Mouse (Mus musculus) gastrocnemius, postnatal 25 days (tissue): Measurements from ENCODE around the gene Xylb. TPM values are rescaled to one million over a fixed set of nuclear protein-coding genes. Genes with fewer than 3 reads are reported as not detected.
"Not testable (repeated sequence)": the region's sequence is repeated elsewhere in the genome, so short reads cannot be mapped to it uniquely, and the experiment has no call there.

ENCODE experiments used
- DNase-seq: peaks from one replicate; pipeline ENCODE4 v3.0.0; 2022
- total RNA-seq, 2 experiments: library from RNA; stranded (reverse); gene quantifications; 1 replicate in 1 of 2; 2 replicates in 1 of 2; pipeline ENCODE4 v1.2.3; 2021

Xylb gene
- total RNA-seq, 2 experiments from 2014 or later = 0.08 to 0.48 TPM

- DNase-seq = peak; percentile 98
Observed at GRCm38 (mm10) chr9:119340909-119341816, 16.0 kb upstream of the Xylb start, which contains the start of gene Myd88. TSS of gene Myd88 (minus strand) at chr9:119341411.

- no peak for DNase-seq
Observed at GRCm38 (mm10) chr9:119342728-119343127, 14.5 kb upstream of the Xylb start.

- no peak for DNase-seq
Observed at GRCm38 (mm10) chr9:119346376-119346775, 10.8 kb upstream of the Xylb start.

GRCm38 (mm10) chr9:119350531-119350930, 6.7 kb upstream of the Xylb start:
- no peak for DNase-seq

GRCm38 (mm10) chr9:119350947-119351705, 6.1 kb upstream of the Xylb start:
- no peak for DNase-seq

- peak; percentile 60 for DNase-seq
Observed at GRCm38 (mm10) chr9:119352060-119352459, 5.1 kb upstream of the Xylb start.

- no peak for DNase-seq
Observed at GRCm38 (mm10) chr9:119353926-119354325, 3.3 kb upstream of the Xylb start.

GRCm38 (mm10) chr9:119355943-119356342, 1.2 kb upstream of the Xylb start:
- DNase-seq = no peak

GRCm38 (mm10) chr9:119358058-119358429, 863 bp downstream of the Xylb start:
- no peak for DNase-seq

- no peak for DNase-seq
Observed at GRCm38 (mm10) chr9:119361416-119361815, 4.2 kb downstream of the Xylb start.

GRCm38 (mm10) chr9:119363229-119363628, 6.0 kb downstream of the Xylb start:
- no peak for DNase-seq

GRCm38 (mm10) chr9:119365284-119365683, 8.1 kb downstream of the Xylb start, which contains the start of gene Slc22a14:
TSS of gene Slc22a14 (minus strand) at chr9:119365553.
- DNase-seq = no peak

GRCm38 (mm10) chr9:119368367-119368766, 11.2 kb downstream of the Xylb start:
- DNase-seq = no peak

- DNase-seq = not testable (repeated sequence)
Observed at GRCm38 (mm10) chr9:119370770-119371169, 13.6 kb downstream of the Xylb start.

- DNase-seq = no peak
Observed at GRCm38 (mm10) chr9:119371251-119371650, 14.1 kb downstream of the Xylb start.

GRCm38 (mm10) chr9:119375008-119375407, 17.8 kb downstream of the Xylb start:
- DNase-seq = no peak

GRCm38 (mm10) chr9:119375556-119375955, 18.4 kb downstream of the Xylb start:
- no peak for DNase-seq

GRCm38 (mm10) chr9:119378231-119378630, 21.1 kb downstream of the Xylb start:
- DNase-seq = no peak

GRCm38 (mm10) chr9:119382603-119383002, 25.4 kb downstream of the Xylb start:
- DNase-seq = no peak

GRCm38 (mm10) chr9:119388956-119389355, 31.8 kb downstream of the Xylb start:
- no peak for DNase-seq

- no peak for DNase-seq
Observed at GRCm38 (mm10) chr9:119390214-119390613, 33.0 kb downstream of the Xylb start.

- DNase-seq = no peak
Observed at GRCm38 (mm10) chr9:119394808-119395207, 37.6 kb downstream of the Xylb start.

- DNase-seq = no peak
Observed at GRCm38 (mm10) chr9:119401351-119401750, 44.2 kb downstream of the Xylb start.
